9 mouse cellular contexts compared by ENCODE assay signal in genomic region chr7:3290257-3291033, GRCm38 (mm10). TPM values are rescaled to one million over a fixed set of nuclear protein-coding genes. Genes with fewer than 3 reads are reported as not detected.
DNase-seq lines count a peak whose midpoint lies in the region; ATAC-seq and TF ChIP-seq lines count a peak whose summit lies in the region.
"Had no signal": no experiment of that assay in that cellular context is flagged by ENCODE, and none has a peak within 500 bp of the region (broad histone marks: within the 10 kb centered on the region; RNA-seq: fewer than 3 reads in every experiment).

No protein-coding gene starts in this region.

- peaks cover 12% of the 10 kb centered on the region for H3K36me3 ChIP-seq in embryonic facial prominence, embryonic 13.5 days
- peaks cover 17% of the 10 kb centered on the region for H3K36me3 ChIP-seq in heart, embryonic 10.5 days
- H3K36me3 ChIP-seq in kidney, embryonic 14.5 days (ENCODE audit: control insufficient read depth, insufficient read depth, low read length), result no peaks in the 10 kb centered on the region
- peaks cover 12% of the 10 kb centered on the region for H3K36me3 ChIP-seq in limb, embryonic 15.5 days
- peaks cover 9% of the 10 kb centered on the region; the same call in 1 of the 2 replicates for H3K36me3 ChIP-seq in midbrain, postnatal 0 days (ENCODE audit: insufficient read depth, low read length)
- H3K36me3 ChIP-seq: G1E had no signal

- 2% methylated on average over 18 of the region's 18 CpGs for WGBS in embryonic facial prominence, embryonic 13.5 days
- WGBS in heart, embryonic 10.5 days, result under 1% methylated on average over 18 of the region's 18 CpGs
- WGBS in kidney, embryonic 14.5 days, result under 1% methylated on average over 18 of the region's 18 CpGs
- WGBS in limb, embryonic 15.5 days, result 1% methylated on average over 17 of the region's 18 CpGs
- 2% methylated on average over 18 of the region's 18 CpGs for WGBS in midbrain, postnatal 0 days

- H3K4me3 ChIP-seq in embryonic facial prominence, embryonic 13.5 days, result peak overlapping the region; percentile 55
- H3K4me3 ChIP-seq in heart, embryonic 10.5 days, result peak overlapping the region; percentile 68
- H3K4me3 ChIP-seq in kidney, embryonic 14.5 days (ENCODE audit: low read length), result peak overlapping the region; percentile 48
- peak overlapping the region; percentile 52 for H3K4me3 ChIP-seq in limb, embryonic 15.5 days
- H3K4me3 ChIP-seq in midbrain, postnatal 0 days (ENCODE audit: low read depth, low read length), result peak overlapping the region; percentile 71

- no peaks in the 10 kb centered on the region for H3K9me3 ChIP-seq in embryonic facial prominence, embryonic 13.5 days
- H3K9me3 ChIP-seq in heart, embryonic 10.5 days, result no peaks in the 10 kb centered on the region; the same call in 1 of the 2 replicates
- H3K9me3 ChIP-seq in kidney, embryonic 14.5 days (ENCODE audit: control insufficient read depth, low read length), result no peaks in the 10 kb centered on the region
- no peaks in the 10 kb centered on the region for H3K9me3 ChIP-seq in limb, embryonic 15.5 days
- H3K9me3 ChIP-seq in midbrain, postnatal 0 days (ENCODE audit: low read length), result no peaks in the 10 kb centered on the region
- H3K9me3 ChIP-seq: G1E had no signal

- no peaks in the 10 kb centered on the region for H3K27me3 ChIP-seq in embryonic facial prominence, embryonic 13.5 days
- no peaks in the 10 kb centered on the region for H3K27me3 ChIP-seq in heart, embryonic 10.5 days (ENCODE audit: insufficient read depth, poor library complexity, severe bottlenecking)
- no peaks in the 10 kb centered on the region for H3K27me3 ChIP-seq in kidney, embryonic 14.5 days (ENCODE audit: control insufficient read depth, insufficient read depth, low read length)
- no peaks in the 10 kb centered on the region for H3K27me3 ChIP-seq in limb, embryonic 15.5 days
- no peaks in the 10 kb centered on the region for H3K27me3 ChIP-seq in midbrain, postnatal 0 days (ENCODE audit: insufficient read depth, low read length)

- peak overlapping the region; percentile 75 for H3K4me2 ChIP-seq in embryonic facial prominence, embryonic 13.5 days
- H3K4me2 ChIP-seq in kidney, embryonic 14.5 days (replicated peaks; ENCODE audit: low read depth, low read length), result peak overlapping the region; percentile 74
- peak overlapping the region; percentile 68 for H3K4me2 ChIP-seq in limb, embryonic 15.5 days
- peak overlapping the region; percentile 69 for H3K4me2 ChIP-seq in midbrain, postnatal 0 days (ENCODE audit: low read depth, low read length, poor library complexity, severe bottlenecking)

- DNase-seq in 3T3-L1 (ENCODE audit: low read depth, low spot score), result peak; percentile 97
- peak; percentile 81 to 93 for DNase-seq in adrenal gland, postnatal 4 days (ENCODE audit: low spot score in 2 of 2)
- peak; percentile 99 for DNase-seq in heart, embryonic 10.5 days (ENCODE audit: low spot score)
- peak; percentile 96 for DNase-seq in midbrain, postnatal 0 days (ENCODE audit: low spot score)
- DNase-seq in spleen, postnatal 10 days (ENCODE audit: low spot score in 2 of 2), result peak; percentile 65 to 91

- TF ChIP-seq CTCF in midbrain, postnatal 0 days (IDR thresholded peaks at IDR 0.05), result 0 out of 2 replicates have a peak, but pooled peaks have one; percentile 2

- H3K4me1 ChIP-seq in embryonic facial prominence, embryonic 13.5 days, result peaks cover 45% of the 10 kb centered on the region
- H3K4me1 ChIP-seq in heart, embryonic 10.5 days, result peaks cover 31% of the 10 kb centered on the region
- peaks cover 12% of the 10 kb centered on the region; the same call in 1 of the 2 replicates for H3K4me1 ChIP-seq in kidney, embryonic 14.5 days (ENCODE audit: control insufficient read depth, insufficient read depth, low read length)
- peaks cover 38% of the 10 kb centered on the region for H3K4me1 ChIP-seq in limb, embryonic 15.5 days
- H3K4me1 ChIP-seq in midbrain, postnatal 0 days (ENCODE audit: insufficient read depth, low read length), result no peaks in the 10 kb centered on the region; the same call in 1 of the 2 replicates

- peak overlapping the region; percentile 94 for H3K27ac ChIP-seq in embryonic facial prominence, embryonic 13.5 days
- H3K27ac ChIP-seq in heart, embryonic 10.5 days, result peak overlapping the region; percentile 93
- H3K27ac ChIP-seq in kidney, embryonic 14.5 days (ENCODE audit: low read depth, low read length), result peak overlapping the region; percentile 71; the same call in 1 of the 2 replicates
- peak overlapping the region; percentile 94 for H3K27ac ChIP-seq in limb, embryonic 15.5 days
- peak overlapping the region; percentile 79 for H3K27ac ChIP-seq in midbrain, postnatal 0 days (ENCODE audit: low read depth, low read length)

- peak; percentile 85 for ATAC-seq in embryonic facial prominence, embryonic 13.5 days (ENCODE audit: insufficient number of reproducible peaks, insufficient read depth, low FRiP score, low TSS enrichment, low read depth)
- peak; percentile 89 for ATAC-seq in kidney, embryonic 14.5 days (ENCODE audit: low FRiP score, low TSS enrichment)
- peak; percentile 92 for ATAC-seq in limb, embryonic 15.5 days (ENCODE audit: insufficient number of reproducible peaks, low FRiP score, low TSS enrichment, low read depth)
- ATAC-seq in midbrain, postnatal 0 days (ENCODE audit: low FRiP score), result peak; percentile 91

- H3K9ac ChIP-seq in embryonic facial prominence, embryonic 13.5 days, result peak overlapping the region; percentile 79
- H3K9ac ChIP-seq in kidney, embryonic 14.5 days (ENCODE audit: low read depth, low read length), result peak overlapping the region; percentile 68
- peak overlapping the region; percentile 37 for H3K9ac ChIP-seq in limb, embryonic 15.5 days
- peak overlapping the region; percentile 97 for H3K9ac ChIP-seq in midbrain, postnatal 0 days (replicated peaks; ENCODE audit: low read length, poor library complexity, severe bottlenecking)

RNA-seq across cellular contexts. Expression of gene Prkcg, which starts 1.5 kb away (rescaled TPM):
- total RNA-seq in adrenal gland, postnatal 4 days (2021), result 1 to 10 TPM; 2.1 to 2.5 TPM
- polyA plus RNA-seq in embryonic facial prominence, embryonic 13.5 days (2015; fragmentation: Nextera tagmentation; extraction: Ambion mirVana), result 0.17 TPM in 1 of 2 replicates, not detected in the other
- 0.16 and 0.35 TPM in 2 replicates for polyA plus RNA-seq in heart, embryonic 10.5 days (2016; fragmentation: Nextera tagmentation; extraction: Ambion mirVana)
- 0.10 and 0.28 TPM in 2 replicates for polyA plus RNA-seq in kidney, embryonic 14.5 days (2014; fragmentation: Nextera tagmentation; extraction: Ambion mirVana)
- polyA plus RNA-seq in limb, embryonic 15.5 days (2015; fragmentation: Nextera tagmentation; extraction: Ambion mirVana), result 0.12 and 0.35 TPM in 2 replicates
- 11.5 and 12.5 TPM in 2 replicates for total RNA-seq in midbrain, postnatal 0 days (2014; rRNA removed)
- 6.0 and 7.4 TPM in 2 replicates for polyA plus RNA-seq in midbrain, postnatal 0 days (2015; fragmentation: Nextera tagmentation; extraction: Ambion mirVana)
- polyA plus RNA-seq: G1E had no signal

RNA-seq across cellular contexts. Expression of gene Myadm, which starts 1.6 kb away (rescaled TPM):
- total RNA-seq in adrenal gland, postnatal 4 days (2021), result 100 to 1,000 TPM in 1 of 2 experiments, 10 to 100 TPM in 1; 98.5 to 107 TPM
- polyA plus RNA-seq in embryonic facial prominence, embryonic 13.5 days (2015; fragmentation: Nextera tagmentation; extraction: Ambion mirVana), result 43.3 and 44.7 TPM in 2 replicates
- 127 and 180 TPM in 2 replicates for polyA plus RNA-seq in heart, embryonic 10.5 days (2016; fragmentation: Nextera tagmentation; extraction: Ambion mirVana)
- polyA plus RNA-seq in kidney, embryonic 14.5 days (2014; fragmentation: Nextera tagmentation; extraction: Ambion mirVana), result 50.5 and 81.3 TPM in 2 replicates
- polyA plus RNA-seq in limb, embryonic 15.5 days (2015; fragmentation: Nextera tagmentation; extraction: Ambion mirVana), result 125 and 177 TPM in 2 replicates
- total RNA-seq in midbrain, postnatal 0 days (2014; rRNA removed), result 27.4 and 39.4 TPM in 2 replicates
- 24.2 and 27.2 TPM in 2 replicates for polyA plus RNA-seq in midbrain, postnatal 0 days (2015; fragmentation: Nextera tagmentation; extraction: Ambion mirVana)
- polyA plus RNA-seq: G1E had no signal

RNA-seq across cellular contexts. Expression of gene Nlrp12, which starts 40.9 kb away (rescaled TPM):
- under 1 TPM; 0.08 to 0.23 TPM for total RNA-seq in adrenal gland, postnatal 4 days (2021)
- polyA plus RNA-seq in embryonic facial prominence, embryonic 13.5 days (2015; fragmentation: Nextera tagmentation; extraction: Ambion mirVana), result not detected in 2 replicates
- 0.06 TPM in 1 of 2 replicates, not detected in the other for polyA plus RNA-seq in heart, embryonic 10.5 days (2016; fragmentation: Nextera tagmentation; extraction: Ambion mirVana)
- 0.03 TPM in 1 of 2 replicates, not detected in the other for polyA plus RNA-seq in kidney, embryonic 14.5 days (2014; fragmentation: Nextera tagmentation; extraction: Ambion mirVana)
- 0.04 TPM in 1 of 2 replicates, not detected in the other for polyA plus RNA-seq in limb, embryonic 15.5 days (2015; fragmentation: Nextera tagmentation; extraction: Ambion mirVana)
- 0.05 and 0.16 TPM in 2 replicates for total RNA-seq in midbrain, postnatal 0 days (2014; rRNA removed)
- 0.09 TPM in 1 of 2 replicates, not detected in the other for polyA plus RNA-seq in midbrain, postnatal 0 days (2015; fragmentation: Nextera tagmentation; extraction: Ambion mirVana)
- polyA plus RNA-seq: G1E had no signal

RNA-seq across cellular contexts. Expression of gene Cacng7, which starts 42.3 kb away (rescaled TPM):
- total RNA-seq in adrenal gland, postnatal 4 days (2021), result 10 to 100 TPM; 17.7 to 20.9 TPM
- polyA plus RNA-seq in embryonic facial prominence, embryonic 13.5 days (2015; fragmentation: Nextera tagmentation; extraction: Ambion mirVana), result 3.3 and 3.7 TPM in 2 replicates
- 0.22 and 1.3 TPM in 2 replicates for polyA plus RNA-seq in heart, embryonic 10.5 days (2016; fragmentation: Nextera tagmentation; extraction: Ambion mirVana)
- polyA plus RNA-seq in kidney, embryonic 14.5 days (2014; fragmentation: Nextera tagmentation; extraction: Ambion mirVana), result 2.2 and 2.8 TPM in 2 replicates
- polyA plus RNA-seq in limb, embryonic 15.5 days (2015; fragmentation: Nextera tagmentation; extraction: Ambion mirVana), result 1.7 and 2.6 TPM in 2 replicates
- total RNA-seq in midbrain, postnatal 0 days (2014; rRNA removed), result 78.5 and 115 TPM in 2 replicates
- 2.9 and 3.7 TPM in 2 replicates for polyA plus RNA-seq in midbrain, postnatal 0 days (2015; fragmentation: Nextera tagmentation; extraction: Ambion mirVana)
- polyA plus RNA-seq: G1E had no signal

Comparison
In these comparisons a context has a peak if more than half of its experiments do, and no peak if none do; other contexts are left out.
1. Peak in every context shown above with its lines: DNase-seq, ATAC-seq, H3K4me3 ChIP-seq and H3K27ac ChIP-seq.
2. H3K9ac ChIP-seq: peak in every context shown above with its lines; median percentile 97 in midbrain, postnatal 0 days; 79 in embryonic facial prominence, embryonic 13.5 days; 68 in kidney, embryonic 14.5 days; 37 in limb, embryonic 15.5 days.